Mouse (Mus musculus): ENCODE data around the gene Zfp777. TPM values are rescaled to one million over a fixed set of nuclear protein-coding genes. Genes with fewer than 3 reads are reported as not detected.
A peak's percentile ranks its signal among the peaks of the same experiment; 100 is the strongest.

The Zfp777 gene
- total RNA-seq, 2 experiments from 2014 or later: 35.5 to 43.4 TPM

DNA sequence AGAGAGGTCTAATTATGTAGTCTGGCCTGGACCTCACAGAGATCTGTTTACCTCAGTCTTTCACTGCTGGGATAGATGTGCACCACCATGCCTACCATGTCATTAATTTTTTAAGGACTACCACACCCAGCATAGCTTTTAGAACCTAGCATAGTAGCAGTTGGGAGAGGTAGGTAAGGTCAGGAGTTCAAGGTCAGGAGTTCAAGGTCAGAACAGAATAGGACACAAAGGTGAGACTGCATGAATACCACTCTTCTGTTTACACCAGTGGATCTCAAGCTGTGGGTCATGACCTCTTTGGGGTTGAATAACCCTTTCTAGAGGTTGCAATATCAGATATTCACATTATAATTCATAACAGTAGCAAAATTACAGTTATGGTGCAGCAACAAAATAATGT lies 16.1 kb downstream of the Zfp777 start:
- intact Hi-C loops (cut with DNase I): no loop called here
- no peak for DNase-seq

DNA sequence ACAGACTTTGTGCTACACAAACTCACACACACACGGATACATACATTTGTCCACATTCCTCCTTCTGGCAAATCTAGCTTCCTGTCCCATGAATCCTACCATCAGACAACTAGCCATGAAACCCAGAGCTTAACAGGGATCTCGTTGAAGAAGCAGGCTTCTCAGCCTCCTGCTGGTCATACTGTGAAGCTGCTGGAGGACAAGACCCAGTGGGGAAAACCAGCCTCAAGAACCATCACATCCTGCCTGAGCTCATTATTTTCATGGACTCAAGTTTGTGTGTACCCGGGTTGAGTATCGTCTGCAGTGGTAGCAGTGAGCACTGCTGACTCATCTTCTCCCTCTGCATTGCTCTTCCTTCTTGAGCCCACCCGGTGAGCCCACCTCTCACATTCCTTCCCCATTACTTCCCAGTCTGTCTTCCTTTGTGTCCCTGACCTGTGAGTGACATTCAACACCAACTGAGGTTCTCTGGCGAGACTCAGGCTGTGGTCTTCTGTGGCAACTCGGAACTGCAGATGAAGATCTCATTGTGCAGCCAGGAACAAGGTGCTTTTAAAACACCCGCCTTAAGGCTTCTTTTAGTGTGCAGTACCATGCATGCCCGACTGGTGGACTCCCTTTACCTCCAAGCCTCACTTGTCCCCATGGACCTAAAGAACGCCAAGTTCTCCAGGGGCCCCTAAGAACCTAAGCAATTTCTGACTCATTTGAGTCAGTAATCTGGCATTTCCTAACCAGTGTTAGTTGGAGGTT lies 22.6 kb downstream of the Zfp777 start:
- intact Hi-C loops (cut with DNase I): no loop called here
- DNase-seq: no peak

DNA sequence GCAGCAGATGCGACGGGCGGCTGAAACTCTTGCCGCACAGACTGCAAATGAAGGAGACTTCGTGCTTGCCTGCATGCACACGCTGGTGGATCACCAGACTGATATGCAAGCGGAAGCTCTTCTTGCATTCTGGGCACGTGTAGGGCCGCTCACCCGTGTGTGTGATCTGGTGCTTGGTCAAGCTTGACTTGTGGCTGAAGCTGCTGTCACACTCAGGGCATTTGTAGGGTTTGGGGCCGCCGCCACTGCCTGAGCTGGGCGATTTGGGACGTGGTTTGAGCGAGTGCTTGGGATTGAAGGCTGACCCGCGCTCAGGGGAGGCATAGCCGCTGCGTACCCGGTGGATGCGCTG lies 23.7 kb downstream of the Zfp777 start:
- DNase-seq: no peak
- intact Hi-C loops (cut with DNase I): no loop called here

DNA sequence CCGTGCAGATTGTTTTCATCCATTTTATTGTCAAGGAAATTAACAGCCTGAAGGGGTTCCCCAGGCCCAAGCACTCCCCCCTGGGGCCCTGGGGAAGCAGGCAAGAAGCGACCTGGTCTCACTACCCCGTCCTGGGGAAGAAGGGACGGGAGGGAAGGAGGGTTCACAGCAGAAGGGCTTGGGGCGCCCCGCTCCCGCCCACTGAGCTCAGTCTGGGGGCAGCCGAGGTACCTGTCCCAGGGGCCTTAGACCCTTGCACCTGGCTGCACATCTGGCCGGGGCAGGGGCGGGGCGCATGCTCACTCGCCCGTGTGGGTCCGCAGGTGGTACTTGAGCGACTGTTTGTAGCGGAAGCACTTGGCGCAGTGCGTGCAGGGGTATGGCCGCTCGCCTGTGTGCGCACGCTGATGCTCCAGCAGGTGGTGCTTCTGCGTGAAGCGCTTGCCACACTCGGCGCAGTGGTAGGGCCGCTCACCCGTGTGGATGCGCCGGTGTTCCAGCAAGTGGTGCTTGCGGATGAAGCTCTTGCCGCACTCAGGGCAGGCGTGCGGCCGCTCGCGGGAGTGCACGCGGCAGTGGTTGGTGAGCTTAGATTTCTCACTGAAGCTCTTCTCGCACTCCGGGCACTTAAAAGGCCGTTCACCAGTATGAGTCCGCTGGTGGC lies 24.2 kb downstream of the Zfp777 start:
- DNase-seq: no peak
- intact Hi-C loops (cut with DNase I): no loop called here

DNA sequence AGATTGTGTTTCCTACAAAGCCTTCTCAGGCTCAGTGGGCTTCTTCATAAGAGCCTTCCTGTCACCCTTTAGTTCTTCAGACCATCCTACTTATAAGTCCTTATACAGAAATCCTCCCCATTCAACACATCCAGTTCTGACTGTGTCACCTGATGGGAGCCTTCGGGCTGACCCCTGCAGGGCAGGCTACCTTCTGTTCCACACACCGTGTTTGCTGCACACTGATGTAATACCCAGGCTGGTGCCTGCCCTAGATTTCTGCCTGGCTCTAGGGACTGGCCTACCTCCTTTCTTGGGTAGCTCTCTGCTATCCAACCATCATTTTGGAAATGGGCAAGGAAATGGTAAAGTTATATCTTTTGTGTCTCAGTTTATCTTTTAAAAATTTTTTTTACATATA lies 26.0 kb downstream of the Zfp777 start:
- no peak for DNase-seq
- intact Hi-C loops (cut with DNase I): no loop called here

- intact Hi-C loops (cut with DNase I): no loop called here
- DNase-seq: no peak
These were observed 27.0 kb downstream of the Zfp777 start for GRCm38 (mm10) chr6:48021678-48022077.

DNA sequence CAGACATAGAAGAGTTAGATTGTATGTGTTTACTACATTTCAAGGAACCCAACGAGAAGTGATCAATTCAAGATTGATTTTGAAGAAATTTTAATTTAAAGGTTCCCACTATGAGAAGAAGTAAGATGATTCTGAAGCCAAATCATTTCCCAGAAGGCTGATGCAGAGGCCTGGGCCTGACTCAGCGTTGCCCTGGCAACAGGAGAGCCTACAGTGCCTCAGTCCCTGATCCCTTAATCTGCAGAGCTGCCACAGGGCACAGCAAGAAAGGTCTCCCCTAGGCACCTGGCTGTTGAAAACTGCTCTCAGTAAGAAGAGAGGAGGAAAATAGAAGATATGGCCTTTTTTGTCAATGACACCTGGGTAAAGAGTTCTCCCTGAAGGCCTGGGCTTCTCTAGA lies 28.7 kb downstream of the Zfp777 start:
- intact Hi-C loops (cut with DNase I): no loop called here
- DNase-seq: no peak

- intact Hi-C loops (cut with DNase I): no loop called here
- no peak for DNase-seq
These were observed 31.9 kb downstream of the Zfp777 start for GRCm38 (mm10) chr6:48016841-48017240.

- peak; percentile 83 for DNase-seq
- intact Hi-C loops (cut with DNase I): no loop called here
These were observed 32.6 kb downstream of the Zfp777 start for GRCm38 (mm10) chr6:48016090-48016521.

DNA sequence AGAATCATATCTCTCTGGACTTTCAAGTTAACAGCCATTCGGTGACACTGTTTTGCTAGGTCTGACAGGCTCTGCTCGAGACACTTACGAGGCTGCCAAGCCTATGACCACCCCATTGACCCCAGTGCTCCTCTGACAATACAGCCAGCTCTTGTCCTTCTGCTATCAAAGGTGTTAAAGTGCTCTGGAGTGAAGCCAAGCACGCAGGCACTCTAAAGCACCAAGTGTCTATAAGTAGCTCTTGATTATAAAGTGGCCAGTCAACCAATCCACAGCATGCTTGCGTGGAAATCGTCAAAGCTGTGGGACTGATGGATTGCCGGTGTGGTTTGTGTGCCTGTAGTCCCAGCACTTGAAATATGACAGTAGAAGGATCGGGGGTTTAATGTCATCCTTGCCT lies 38.0 kb downstream of the Zfp777 start:
- DNase-seq: no peak
- intact Hi-C loops (cut with DNase I): no loop called here

GRCm38 (mm10) chr6:47995661-47996060 lies 53.0 kb downstream of the Zfp777 start:
- DNase-seq: no peak
- intact Hi-C loops (cut with DNase I): no loop called here

- intact Hi-C loops (cut with DNase I): no loop called here
- DNase-seq: no peak
These were observed 64.8 kb downstream of the Zfp777 start for GRCm38 (mm10) chr6:47983936-47984335.

DNA sequence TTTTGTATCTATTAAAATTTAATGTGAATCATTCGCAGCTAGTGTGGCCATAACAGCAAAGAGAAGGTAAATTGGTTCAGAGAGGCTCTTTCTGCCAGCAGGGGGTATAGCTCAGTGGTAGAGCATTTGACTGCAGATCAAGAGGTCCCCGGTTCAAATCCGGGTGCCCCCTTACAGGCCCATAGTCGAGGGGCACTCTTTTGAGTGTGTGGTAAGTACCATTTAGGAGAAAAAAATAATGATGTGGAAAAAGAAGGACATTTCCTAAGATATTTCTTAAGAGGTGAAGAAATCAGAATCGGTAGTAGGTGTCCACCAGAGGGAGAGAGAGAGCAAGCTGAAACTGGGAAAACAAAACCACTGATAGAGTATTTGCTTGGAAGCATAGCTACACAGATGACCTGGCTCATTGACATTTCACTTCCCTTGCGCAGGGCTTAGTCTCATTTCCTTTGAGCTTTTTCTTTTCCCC lies 69.8 kb downstream of the Zfp777 start:
- peak; percentile 62 for DNase-seq
- intact Hi-C loops (cut with DNase I): no loop called here

- intact Hi-C loops (cut with DNase I): no loop called here
- DNase-seq: no peak
These were observed 74.1 kb downstream of the Zfp777 start for GRCm38 (mm10) chr6:47974599-47974998.

Small RNA genes lying within 50 kb of the gene (microRNA-seq; reads per million reads assigned to microRNA genes)
- gene Gm24563: not detected

Other genes starting within 250 kb of the Zfp777 start
- 10 to 100 TPM; 63.0 to 73.0 TPM for gene Pdia4, start 235.5 kb downstream of the Zfp777 start, total RNA-seq (2021)
- gene Zfp786, start 218.0 kb downstream of the Zfp777 start, total RNA-seq (2021): 10 to 100 TPM; 12.4 to 13.9 TPM
- 10 to 100 TPM; 26.9 to 27.6 TPM for gene Zfp398, start 213.2 kb downstream of the Zfp777 start, total RNA-seq (2021)
- gene Zfp282, start 171.7 kb downstream of the Zfp777 start, total RNA-seq (2021): 10 to 100 TPM; 32.1 to 32.8 TPM
- gene Zfp212, start 128.4 kb downstream of the Zfp777 start, total RNA-seq (2021): 10 to 100 TPM; 18.5 to 20.5 TPM
- 10 to 100 TPM; 23.2 to 28.7 TPM for gene Zfp956, start 95.5 kb downstream of the Zfp777 start, total RNA-seq (2021)
- gene Zfp746, start 37.7 kb upstream of the Zfp777 start, total RNA-seq (2021): 10 to 100 TPM; 32.2 to 35.4 TPM

Measured in left cerebral cortex, postnatal 4 days (tissue).